Mouse (Mus musculus) ES-E14 (cell line): ENCODE measurements around the gene Clgn.

Source experiments
- CHD2 ChIP-seq: IDR thresholded peaks from 2 replicates; pipeline ENCODE4 v1.6.1; 2014; ENCODE audit warnings: mild to moderate bottlenecking, low read depth, low read length, inconsistent platforms
- HCFC1 ChIP-seq: IDR thresholded peaks from 2 replicates; pipeline ENCODE4 v1.6.1; 2012; ENCODE audit warnings: low read length, inconsistent platforms, borderline replicate concordance; ENCODE audit not compliant: insufficient read depth
- MAFK ChIP-seq: IDR thresholded peaks from 2 replicates; pipeline ENCODE4 v1.6.1; 2014; ENCODE audit warnings: mild to moderate bottlenecking, low read depth, low read length, inconsistent platforms; ENCODE audit not compliant: insufficient read depth
- ZC3H11A ChIP-seq: IDR thresholded peaks from 2 replicates; pipeline ENCODE4 v1.6.1; 2012; ENCODE audit warnings: low read depth, mild to moderate bottlenecking, inconsistent platforms, low read length, borderline replicate concordance
- ZNF384 ChIP-seq: IDR thresholded peaks from 2 replicates; pipeline ENCODE4 v1.6.1; 2012; ENCODE audit warnings: low read depth, low read length, inconsistent platforms

DNA sequence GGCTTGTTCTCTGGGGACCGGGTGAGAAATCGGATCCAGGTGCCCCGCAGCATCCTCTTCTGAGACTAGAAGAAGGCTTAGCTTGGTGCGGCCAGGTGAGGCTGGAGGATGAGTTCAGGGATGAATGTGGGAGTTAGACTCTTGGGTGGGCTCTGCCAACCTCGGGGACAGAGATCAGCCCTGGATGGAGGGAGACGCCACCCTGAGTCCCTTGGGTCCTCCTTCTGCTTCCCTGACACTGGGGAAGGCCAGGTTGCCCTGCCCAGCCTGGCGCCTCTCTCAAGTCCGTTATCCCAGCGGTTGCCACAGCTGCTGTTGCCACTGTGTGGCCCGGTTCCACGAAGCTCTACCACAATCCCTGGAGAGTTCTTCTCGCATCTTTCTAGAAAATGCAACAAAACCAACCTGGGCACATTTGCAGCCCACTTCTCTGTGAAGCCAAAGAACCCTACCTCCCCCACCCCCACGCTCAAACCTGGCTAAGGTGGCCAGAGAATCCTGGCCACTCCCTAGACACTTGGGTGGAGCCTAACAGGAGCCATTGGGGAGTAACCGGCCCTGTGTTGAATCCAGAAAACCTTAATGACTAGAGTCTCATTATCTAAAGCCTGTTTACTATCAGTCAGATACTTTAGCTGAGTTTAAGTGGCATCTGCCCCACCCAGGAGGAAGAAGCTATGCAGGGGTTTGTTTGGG is 487 bp downstream of the Clgn start:
- no peak for TF ChIP-seq ZC3H11A
- TF ChIP-seq MAFK: no peak
- no peak for TF ChIP-seq ZNF384
- TF ChIP-seq CHD2: no peak
- no peak for TF ChIP-seq HCFC1
